8 mouse cellular contexts compared by ENCODE assay signal in the genomic region with DNA sequence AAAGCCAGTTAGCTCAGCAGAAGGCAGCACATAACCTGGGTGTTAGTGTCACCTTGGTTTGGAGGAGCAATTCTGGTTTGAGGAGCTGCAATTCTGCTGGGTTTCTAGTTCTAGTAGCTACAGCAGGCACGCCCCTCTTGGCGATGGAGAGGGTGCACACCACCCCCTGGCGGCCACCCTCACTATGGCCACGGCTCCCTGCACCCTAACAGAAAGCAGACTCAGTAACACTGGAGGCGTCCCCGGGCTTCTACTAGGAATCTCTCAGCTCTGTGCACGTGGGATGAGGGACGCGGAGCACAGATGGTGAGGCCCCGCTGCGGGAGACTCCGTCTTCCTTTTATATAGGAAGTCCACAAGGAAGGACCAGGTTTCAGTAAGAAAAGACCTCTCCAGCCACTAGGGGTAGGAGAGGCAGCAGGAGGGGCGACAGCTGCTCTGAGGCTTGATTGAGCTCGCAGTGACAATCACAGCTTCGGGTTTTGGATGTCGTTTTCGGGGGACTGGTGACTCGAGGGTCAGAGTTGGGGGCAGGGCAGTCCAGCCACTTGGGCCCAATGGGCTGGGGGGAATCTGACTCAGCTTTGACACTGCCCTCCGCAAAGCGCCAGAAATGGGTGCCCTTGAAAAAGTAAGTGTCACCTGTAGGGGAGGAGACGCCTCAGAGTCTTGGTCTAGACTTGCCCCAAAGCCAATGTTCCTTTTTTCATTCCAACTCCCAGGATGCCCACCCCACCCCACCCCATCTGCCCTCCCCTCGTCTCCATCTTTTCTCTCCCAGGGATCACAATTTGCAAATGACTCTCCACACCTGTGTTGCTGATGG. TPM values are rescaled to one million over a fixed set of nuclear protein-coding genes. Genes with fewer than 3 reads are reported as not detected.
A peak's percentile ranks its signal among the peaks of the same experiment; 100 is the strongest.
DNase-seq lines count a peak whose midpoint lies in the region; ATAC-seq lines count a peak whose summit lies in the region.

No protein-coding gene starts in this region.

- peak; percentile 67 for DNase-seq in adipocyte (ENCODE audit: low spot score)
- peak; percentile 85 for DNase-seq in embryo, embryonic 10 days (ENCODE audit: low spot score)
- peak; percentile 82 for DNase-seq in gastrocnemius, postnatal 14 days
- DNase-seq in left cerebral cortex, postnatal 10 days (ENCODE audit: extremely low spot score in 1 of 2, low spot score in 2 of 2), result peak; percentile 66 to 85
- DNase-seq in right cerebral cortex, postnatal 14 days, result peak; percentile 83
- peak; percentile 75 to 88 for DNase-seq in urinary bladder, postnatal 4 days (ENCODE audit: low spot score in 2 of 2)

- intact Hi-C loops in gastrocnemius, postnatal 14 days (cut with DNase I; ENCODE audit: low total_unique reads), result no loop called here
- intact Hi-C loops in left cerebral cortex, postnatal 10 days (cut with DNase I), result no loop called here

- peak; percentile 98 for ATAC-seq in inflammation-experienced regulatory T-cells, adult 6 months
- ATAC-seq in megakaryocyte-erythroid progenitor cell, adult 5-6 weeks (replicated peaks; ENCODE audit: low FRiP score, low TSS enrichment, poor library complexity, severe bottlenecking), result peak; percentile 99

RNA-seq across cellular contexts. Expression of a gene that starts 14.7 kb away (rescaled TPM):
- under 1 TPM; 0.20 to 0.27 TPM for total RNA-seq in gastrocnemius, postnatal 14 days (2021)
- polyA plus RNA-seq in inflammation-experienced regulatory T-cells, adult 6 months (2017; shearing (Covaris generic)), result 1 to 10 TPM in 2 of 3 experiments, under 1 TPM in 1; 0.80 to 6.6 (median 2.8) TPM
- 1 to 10 TPM; 1.1 to 1.5 TPM for total RNA-seq in left cerebral cortex, postnatal 10 days (2021)
- 0.07 TPM in 1 of 2 replicates, not detected in the other for total RNA-seq in megakaryocyte-erythroid progenitor cell, adult 5-6 weeks (2014; fragmentation: Nextera tagmentation)
- not detected in 2 replicates for total RNA-seq in megakaryocyte-erythroid progenitor cell, adult 5-6 weeks (2017)

RNA-seq across cellular contexts. Expression of a gene that starts 29.8 kb away (rescaled TPM):
- total RNA-seq in gastrocnemius, postnatal 14 days (2021), result not detected
- polyA plus RNA-seq in inflammation-experienced regulatory T-cells, adult 6 months (2017; shearing (Covaris generic)), result 1 to 10 TPM in 2 of 3 experiments, under 1 TPM in 1; 0.73 to 3.1 (median 1.2) TPM
- not detected for total RNA-seq in left cerebral cortex, postnatal 10 days (2021)
- total RNA-seq in megakaryocyte-erythroid progenitor cell, adult 5-6 weeks (2014; fragmentation: Nextera tagmentation), result not detected in 2 replicates
- not detected in 2 replicates for total RNA-seq in megakaryocyte-erythroid progenitor cell, adult 5-6 weeks (2017)

RNA-seq across cellular contexts. Expression of a gene that starts 29.9 kb away (rescaled TPM):
- not detected for total RNA-seq in gastrocnemius, postnatal 14 days (2021)
- under 1 TPM in 1 of 3 experiments, not detected in 2; 0.23 TPM for polyA plus RNA-seq in inflammation-experienced regulatory T-cells, adult 6 months (2017; shearing (Covaris generic))
- not detected for total RNA-seq in left cerebral cortex, postnatal 10 days (2021)
- not detected in 2 replicates for total RNA-seq in megakaryocyte-erythroid progenitor cell, adult 5-6 weeks (2014; fragmentation: Nextera tagmentation)
- total RNA-seq in megakaryocyte-erythroid progenitor cell, adult 5-6 weeks (2017), result not detected in 2 replicates

RNA-seq across cellular contexts. Expression of a gene that starts 31.1 kb away (rescaled TPM):
- total RNA-seq in gastrocnemius, postnatal 14 days (2021), result 1 to 10 TPM; 4.9 TPM
- under 1 TPM in 1 of 3 experiments, not detected in 2; 0.71 TPM for polyA plus RNA-seq in inflammation-experienced regulatory T-cells, adult 6 months (2017; shearing (Covaris generic))
- 10 to 100 TPM; 29.3 to 33.8 TPM for total RNA-seq in left cerebral cortex, postnatal 10 days (2021)
- not detected in 2 replicates for total RNA-seq in megakaryocyte-erythroid progenitor cell, adult 5-6 weeks (2014; fragmentation: Nextera tagmentation)
- not detected in 2 replicates for total RNA-seq in megakaryocyte-erythroid progenitor cell, adult 5-6 weeks (2017)

RNA-seq across cellular contexts. Expression of a gene that starts 43.0 kb away (rescaled TPM):
- 100 to 1,000 TPM; 223 to 235 TPM for total RNA-seq in gastrocnemius, postnatal 14 days (2021)
- 10 to 100 TPM; 62.6 to 79.5 (median 70.7) TPM for polyA plus RNA-seq in inflammation-experienced regulatory T-cells, adult 6 months (2017; shearing (Covaris generic))
- 100 to 1,000 TPM; 149 to 154 TPM for total RNA-seq in left cerebral cortex, postnatal 10 days (2021)
- total RNA-seq in megakaryocyte-erythroid progenitor cell, adult 5-6 weeks (2014; fragmentation: Nextera tagmentation), result 44.2 and 56.3 TPM in 2 replicates
- 22.7 and 30.0 TPM in 2 replicates for total RNA-seq in megakaryocyte-erythroid progenitor cell, adult 5-6 weeks (2017)

Comparison
In these comparisons a context has a peak if more than half of its experiments do, and no peak if none do; other contexts are left out.
1. Peak in every context shown above with its lines: DNase-seq and ATAC-seq.